Mouse (Mus musculus): Measurements from ENCODE around the gene Gm20518. TPM values are rescaled to one million over a fixed set of nuclear protein-coding genes. Genes with fewer than 3 reads are reported as not detected.

The Gm20518 gene
- polyA plus RNA-seq, 1 experiment from 2014 or later, result 0.66 TPM

DNA sequence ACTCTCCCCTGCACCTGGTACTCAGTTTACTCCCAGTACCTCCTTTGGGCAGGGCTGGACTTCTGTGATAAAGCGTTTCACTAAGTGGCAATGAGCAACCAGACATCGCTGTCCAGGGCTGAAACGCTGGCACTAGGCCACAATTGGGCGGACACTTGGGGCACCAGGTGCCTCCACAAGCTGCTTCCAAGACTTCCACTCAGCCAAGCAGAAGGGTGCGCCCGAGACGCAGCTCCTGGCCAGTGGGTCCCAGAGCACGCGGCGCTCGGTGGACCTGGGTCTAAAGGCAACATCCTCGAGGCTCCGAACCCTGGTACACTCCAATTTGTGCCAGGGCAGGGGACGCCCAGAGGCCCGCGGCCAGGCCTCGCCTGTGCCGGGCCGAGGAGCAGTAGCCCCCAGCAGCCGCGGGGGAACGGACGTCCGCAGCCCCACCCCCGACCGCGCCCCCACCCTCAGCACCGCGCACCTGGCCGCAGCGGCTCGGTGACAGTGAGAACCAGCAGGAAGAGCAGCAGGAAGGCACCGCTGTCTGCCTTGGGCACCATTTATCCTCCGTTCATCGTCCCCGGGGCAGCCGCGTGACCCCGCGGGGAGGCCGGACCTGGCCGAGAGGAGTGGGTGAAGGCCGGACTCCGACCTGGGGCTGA is 429 bp downstream of the Gm20518 start:
- H3K4me1 ChIP-seq, result peaks cover 23% of the 10 kb centered on the region
- H3K27ac ChIP-seq, result peak overlapping the region; percentile 97
- peak overlapping the region; percentile 98 for H3K9ac ChIP-seq
- peak overlapping the region; percentile 84 for H3K4me2 ChIP-seq (replicated peaks)
- H3K4me3 ChIP-seq, result peak overlapping the region; percentile 97
- WGBS, result under 1% methylated on average over 44 of the region's 44 CpGs
- no peaks in the 10 kb centered on the region for H3K27me3 ChIP-seq
- ATAC-seq (ENCODE audit: low FRiP score), result peak; percentile 75
- H3K36me3 ChIP-seq, result no peaks in the 10 kb centered on the region
- no peaks in the 10 kb centered on the region for H3K9me3 ChIP-seq (replicated peaks)

GRCm38 (mm10) chr16:17890342-17890727 is 1.1 kb downstream of the Gm20518 start:
- WGBS, result 41% methylated on average over 2 of the region's 2 CpGs
- H3K27ac ChIP-seq, result no peak overlapping the region
- ATAC-seq (ENCODE audit: low FRiP score), result no peak

DNA sequence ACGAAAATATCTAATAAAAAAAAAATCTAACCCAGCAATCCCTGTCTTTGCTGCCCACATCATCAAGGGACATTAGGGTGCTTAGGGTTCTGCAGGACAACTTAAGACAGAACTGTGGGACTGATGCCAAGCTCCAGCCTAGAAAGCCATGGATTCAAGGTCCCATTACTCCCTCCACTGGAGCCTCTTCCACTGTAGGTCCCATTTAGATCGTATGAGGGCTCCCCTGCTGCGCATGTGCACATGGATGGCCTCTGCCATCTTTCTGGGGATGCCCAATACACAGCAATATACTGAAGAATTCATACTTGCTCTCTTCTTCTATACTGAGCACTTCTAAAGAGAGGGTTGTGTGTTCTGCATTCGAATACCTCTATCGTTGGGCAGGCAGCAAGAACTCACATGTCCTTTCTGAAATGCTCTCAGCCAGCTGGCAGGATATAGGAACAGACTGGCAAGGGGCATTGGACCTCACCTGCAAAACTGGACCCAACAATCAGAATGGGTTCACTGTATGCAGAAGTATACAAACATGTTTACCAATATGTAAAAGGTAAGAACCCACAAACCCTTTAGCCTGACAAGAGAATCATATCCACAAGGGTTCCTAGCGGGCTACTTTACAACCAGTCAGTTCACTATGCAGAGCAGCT is 1.7 kb downstream of the Gm20518 start:
- no peak overlapping the region for H3K27ac ChIP-seq
- H3K4me2 ChIP-seq (replicated peaks), result peak overlapping the region; percentile 84
- ATAC-seq (ENCODE audit: low FRiP score), result no peak
- H3K36me3 ChIP-seq, result no peaks in the 10 kb centered on the region
- no peaks in the 10 kb centered on the region for H3K27me3 ChIP-seq
- peaks cover 27% of the 10 kb centered on the region for H3K4me1 ChIP-seq
- no peaks in the 10 kb centered on the region for H3K9me3 ChIP-seq (replicated peaks)
- peak overlapping the region; percentile 97 for H3K4me3 ChIP-seq
- H3K9ac ChIP-seq, result peak overlapping the region; percentile 98
- WGBS, result 84% methylated on average over 6 of the region's 6 CpGs

More at GRCm38 (mm10) chr16:17890342-17890727, 1.1 kb downstream of the Gm20518 start:
- Histone ChIP-seq H3K9ac (peak overlapping the region; percentile 98), H3K9me3 (replicated peaks) (no peaks in the 10 kb centered on the region), H3K27me3 (no peaks in the 10 kb centered on the region), H3K36me3 (no peaks in the 10 kb centered on the region), H3K4me3 (peak overlapping the region; percentile 97), H3K4me1 (peaks cover 27% of the 10 kb centered on the region), H3K4me2 (replicated peaks) (peak overlapping the region; percentile 84)

- H3K4me2 ChIP-seq (replicated peaks), result no peak overlapping the region
- H3K27me3 ChIP-seq, result no peaks in the 10 kb centered on the region
- H3K36me3 ChIP-seq, result peaks cover 7% of the 10 kb centered on the region; the same call in 1 of the 2 replicates
- WGBS, result 87% methylated on average over 6 of the region's 6 CpGs
- no peak overlapping the region for H3K4me3 ChIP-seq
- H3K27ac ChIP-seq, result no peak overlapping the region
- no peaks in the 10 kb centered on the region for H3K9me3 ChIP-seq (replicated peaks)
- no peak for ATAC-seq (ENCODE audit: low FRiP score)
- H3K9ac ChIP-seq, result no peak overlapping the region
- peaks cover 9% of the 10 kb centered on the region for H3K4me1 ChIP-seq
These were observed 7.4 kb downstream of the Gm20518 start for GRCm38 (mm10) chr16:17884116-17884515.

GRCm38 (mm10) chr16:17882196-17882595 is 9.3 kb downstream of the Gm20518 start:
- Histone ChIP-seq H3K4me1 (peaks cover 9% of the 10 kb centered on the region), H3K27ac (no peak overlapping the region), H3K4me2 (replicated peaks) (no peak overlapping the region), H3K9ac (no peak overlapping the region), H3K9me3 (replicated peaks) (no peaks in the 10 kb centered on the region), H3K4me3 (no peak overlapping the region), H3K36me3 (peaks cover 7% of the 10 kb centered on the region; the same call in 1 of the 2 replicates), H3K27me3 (no peaks in the 10 kb centered on the region)
- ATAC-seq (ENCODE audit: low FRiP score), result no peak

GRCm38 (mm10) chr16:17879571-17879970 is 11.9 kb downstream of the Gm20518 start:
- no peaks in the 10 kb centered on the region for H3K4me1 ChIP-seq
- no peak overlapping the region for H3K9ac ChIP-seq
- no peak overlapping the region for H3K4me3 ChIP-seq
- H3K4me2 ChIP-seq (replicated peaks), result no peak overlapping the region
- peaks cover 6% of the 10 kb centered on the region; the same call in 1 of the 2 replicates for H3K36me3 ChIP-seq
- no peak for ATAC-seq (ENCODE audit: low FRiP score)
- WGBS, result 96% methylated on average over 4 of the region's 4 CpGs
- H3K27ac ChIP-seq, result no peak overlapping the region
- H3K9me3 ChIP-seq (replicated peaks), result no peaks in the 10 kb centered on the region
- no peaks in the 10 kb centered on the region for H3K27me3 ChIP-seq

DNA sequence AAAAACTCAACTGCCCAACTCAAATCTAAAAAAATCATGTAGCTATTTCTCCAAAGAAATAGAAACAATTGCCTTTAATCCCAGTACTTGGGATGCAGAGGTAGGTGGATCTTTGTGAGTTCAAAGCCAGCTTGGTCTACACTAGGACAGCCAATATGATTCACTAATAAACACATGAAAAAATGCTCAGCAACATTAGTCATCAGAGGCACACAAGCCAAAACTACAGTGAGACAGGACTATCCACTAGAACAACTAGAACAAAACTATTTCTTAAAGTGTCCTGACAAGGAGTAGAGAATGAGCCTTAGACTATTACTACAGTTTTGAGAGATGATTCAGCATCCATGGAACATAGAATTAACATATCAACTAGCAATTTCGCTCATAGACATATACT is 15.4 kb downstream of the Gm20518 start:
- Histone ChIP-seq H3K27ac (no peak overlapping the region), H3K27me3 (no peaks in the 10 kb centered on the region), H3K9me3 (replicated peaks) (no peaks in the 10 kb centered on the region), H3K4me1 (no peaks in the 10 kb centered on the region), H3K36me3 (peaks cover 15% of the 10 kb centered on the region), H3K9ac (no peak overlapping the region), H3K4me2 (replicated peaks) (no peak overlapping the region), H3K4me3 (no peak overlapping the region)
- ATAC-seq (ENCODE audit: low FRiP score), result no peak
- WGBS, result 93% methylated on average over 1 of the region's 1 CpGs

- Histone ChIP-seq H3K9ac (no peak overlapping the region), H3K4me2 (replicated peaks) (no peak overlapping the region), H3K36me3 (peaks cover 25% of the 10 kb centered on the region), H3K9me3 (replicated peaks) (no peaks in the 10 kb centered on the region), H3K4me1 (no peaks in the 10 kb centered on the region), H3K27me3 (no peaks in the 10 kb centered on the region), H3K4me3 (no peak overlapping the region), H3K27ac (no peak overlapping the region)
- ATAC-seq (ENCODE audit: low FRiP score), result no peak
- whole genome bisulfite sequencing, result 84% methylated on average over 4 of the region's 4 CpGs
These were observed 16.3 kb downstream of the Gm20518 start for GRCm38 (mm10) chr16:17875174-17875573.

- H3K36me3 ChIP-seq, result peaks cover 35% of the 10 kb centered on the region
- 0 out of 2 replicates have a peak overlapping the region, but pooled peaks have one; percentile 24 for H3K9ac ChIP-seq
- no peak for ATAC-seq (ENCODE audit: low FRiP score)
- H3K27ac ChIP-seq, result no peak overlapping the region
- H3K9me3 ChIP-seq (replicated peaks), result no peaks in the 10 kb centered on the region
- 62% methylated on average over 4 of the region's 4 CpGs for WGBS
- no peak overlapping the region for H3K4me3 ChIP-seq
- no peak overlapping the region for H3K4me2 ChIP-seq (replicated peaks)
- H3K27me3 ChIP-seq, result no peaks in the 10 kb centered on the region
- H3K4me1 ChIP-seq, result no peaks in the 10 kb centered on the region
These were observed 18.5 kb downstream of the Gm20518 start for GRCm38 (mm10) chr16:17872995-17873394.

DNA sequence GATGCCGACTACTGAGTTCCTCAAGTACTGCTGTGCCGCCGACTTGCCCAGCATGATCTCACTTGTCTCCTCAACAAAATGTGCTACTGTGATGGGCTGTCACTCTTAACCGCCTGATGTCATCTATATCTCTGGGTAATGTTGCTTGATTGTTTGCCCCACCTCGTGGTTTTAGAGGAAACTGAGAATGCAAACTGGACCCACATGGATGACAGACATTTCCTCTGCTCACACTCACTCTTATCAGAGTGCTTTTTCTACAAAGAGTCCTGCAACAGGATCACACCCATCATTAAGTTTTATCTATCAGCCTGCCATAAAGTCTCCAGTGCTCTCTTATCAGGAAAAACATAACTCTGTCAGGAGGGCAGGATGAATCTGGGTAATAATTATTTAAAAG is 20.2 kb downstream of the Gm20518 start:
- WGBS, result 91% methylated on average over 5 of the region's 5 CpGs
- Histone ChIP-seq H3K4me1 (no peaks in the 10 kb centered on the region), H3K36me3 (peaks cover 38% of the 10 kb centered on the region), H3K4me3 (no peak overlapping the region), H3K27ac (no peak overlapping the region), H3K9ac (no peak overlapping the region), H3K27me3 (no peaks in the 10 kb centered on the region), H3K4me2 (replicated peaks) (no peak overlapping the region), H3K9me3 (replicated peaks) (no peaks in the 10 kb centered on the region)
- ATAC-seq (ENCODE audit: low FRiP score), result no peak

DNA sequence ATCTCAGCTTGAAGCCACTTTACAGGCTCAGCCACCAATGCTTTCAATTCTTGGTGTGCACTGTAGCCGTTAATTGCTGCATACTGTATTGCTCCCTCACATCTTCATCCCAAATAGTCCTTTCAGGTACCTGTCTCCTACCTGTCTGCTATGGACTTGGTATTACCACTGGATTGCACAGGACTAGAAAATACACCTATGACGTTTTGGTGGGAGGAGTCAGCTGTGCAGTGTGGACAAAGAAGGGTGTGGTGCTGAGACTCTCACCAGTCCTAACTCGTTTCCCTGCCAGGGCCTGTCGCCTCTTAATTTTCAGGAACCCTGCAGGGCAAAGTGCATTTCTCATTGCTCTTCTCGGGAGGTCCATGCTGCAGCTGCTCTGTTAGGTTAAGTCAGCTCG is 25.7 kb downstream of the Gm20518 start:
- no peaks in the 10 kb centered on the region for H3K4me1 ChIP-seq
- H3K27me3 ChIP-seq, result no peaks in the 10 kb centered on the region
- no peak for ATAC-seq (ENCODE audit: low FRiP score)
- H3K36me3 ChIP-seq, result peaks cover 30% of the 10 kb centered on the region
- no peaks in the 10 kb centered on the region for H3K9me3 ChIP-seq (replicated peaks)
- H3K27ac ChIP-seq, result no peak overlapping the region
- H3K4me2 ChIP-seq (replicated peaks), result no peak overlapping the region
- WGBS, result 79% methylated on average over 6 of the region's 6 CpGs
- H3K4me3 ChIP-seq, result no peak overlapping the region
- H3K9ac ChIP-seq, result no peak overlapping the region

GRCm38 (mm10) chr16:17865293-17865692 is 26.2 kb downstream of the Gm20518 start:
- Histone ChIP-seq H3K4me1 (no peaks in the 10 kb centered on the region), H3K36me3 (peaks cover 29% of the 10 kb centered on the region), H3K27me3 (no peaks in the 10 kb centered on the region), H3K4me3 (no peak overlapping the region), H3K9ac (no peak overlapping the region), H3K4me2 (replicated peaks) (no peak overlapping the region), H3K9me3 (replicated peaks) (no peaks in the 10 kb centered on the region), H3K27ac (no peak overlapping the region)
- ATAC-seq (ENCODE audit: low FRiP score), result no peak
- 94% methylated on average over 2 of the region's 2 CpGs for WGBS

DNA sequence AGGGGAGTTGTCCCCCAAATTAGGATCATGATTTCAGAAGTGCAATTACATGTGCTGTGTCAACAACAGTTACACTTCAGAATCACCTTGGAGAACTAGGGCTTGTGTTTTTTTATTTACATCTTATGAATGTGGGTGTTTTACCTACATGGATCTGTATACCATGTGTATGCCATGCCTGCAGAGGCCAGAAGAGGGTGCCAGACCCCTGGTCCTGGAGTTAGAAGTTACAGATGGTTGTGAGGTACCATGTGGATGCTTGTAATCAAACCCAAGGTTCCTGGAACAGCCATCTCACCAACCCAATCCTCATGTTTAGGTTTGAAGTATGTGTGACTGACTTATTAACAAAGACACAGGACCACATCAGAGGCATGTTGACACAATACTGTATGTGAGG is 32.9 kb downstream of the Gm20518 start:
- Histone ChIP-seq H3K27ac (no peak overlapping the region), H3K9me3 (replicated peaks) (no peaks in the 10 kb centered on the region), H3K27me3 (no peaks in the 10 kb centered on the region), H3K4me3 (no peak overlapping the region), H3K36me3 (peaks cover 66% of the 10 kb centered on the region), H3K4me2 (replicated peaks) (no peak overlapping the region), H3K9ac (no peak overlapping the region), H3K4me1 (no peaks in the 10 kb centered on the region)
- ATAC-seq (ENCODE audit: low FRiP score), result no peak

Measured in hindbrain, embryonic 12.5 days (tissue).